Mouse (Mus musculus): Measurements from ENCODE around the gene Sgcd.

- TF ChIP-seq CTCF (IDR thresholded peaks at IDR 0.05; ENCODE audit: low read depth) (no peak), EP300 (IDR thresholded peaks at IDR 0.05; ENCODE audit: low read depth) (no peak)
Observed at GRCm38 (mm10) chr11:47015683-47016082, 973.1 kb downstream of the Sgcd start.
